ENCODE assay signal across 16 mouse cellular contexts in the genomic region with DNA sequence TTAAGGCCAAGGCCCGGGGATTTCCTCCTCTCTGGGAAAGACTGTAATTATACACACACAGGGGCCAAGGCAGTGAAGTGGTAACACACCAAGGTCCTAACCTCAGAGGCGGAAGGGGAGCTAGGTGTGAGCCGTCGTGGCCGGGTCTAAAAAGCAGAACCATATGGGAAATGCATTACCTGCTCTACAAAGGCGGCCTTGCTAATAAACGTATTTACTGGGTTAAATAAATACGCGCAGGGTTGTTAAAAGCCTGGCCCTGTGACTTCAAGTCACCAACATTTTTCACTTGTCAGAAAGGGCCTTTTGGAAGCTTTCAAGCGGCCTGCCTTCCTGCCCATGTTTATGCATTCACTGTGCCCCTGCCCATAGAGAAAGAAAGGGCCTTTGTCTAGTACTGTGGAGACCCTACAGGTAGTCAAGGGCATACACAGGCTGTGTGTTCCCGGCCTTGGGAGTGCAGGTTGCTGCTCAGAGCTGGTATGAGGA.
DNase-seq lines count a peak whose midpoint lies in the region; ATAC-seq and TF ChIP-seq lines count a peak whose summit lies in the region.
"Had no signal": no experiment of that assay in that cellular context is flagged by ENCODE, and none has a peak within 500 bp of the region (broad histone marks: within the 10 kb centered on the region; RNA-seq: fewer than 3 reads in every experiment).

No protein-coding gene starts in this region.

- H3K9ac ChIP-seq in hindbrain, embryonic 12.5 days = no peak overlapping the region
- H3K9ac ChIP-seq in hindbrain, embryonic 14.5 days = no peak overlapping the region
- no peak overlapping the region for H3K9ac ChIP-seq in lung, embryonic 16.5 days (ENCODE audit: low read length)
- no peak overlapping the region for H3K9ac ChIP-seq in lung, postnatal 0 days (replicated peaks; ENCODE audit: low read depth)
- H3K9ac ChIP-seq in limb, embryonic 14.5 days (ENCODE audit: low read depth, low read length, severe bottlenecking) = no peak overlapping the region

- no peaks in the 10 kb centered on the region for H3K9me3 ChIP-seq in hindbrain, embryonic 12.5 days (replicated peaks)
- H3K9me3 ChIP-seq in hindbrain, embryonic 14.5 days (ENCODE audit: control insufficient read depth, low read length) = no peaks in the 10 kb centered on the region
- no peaks in the 10 kb centered on the region for H3K9me3 ChIP-seq in lung, embryonic 16.5 days (ENCODE audit: control insufficient read depth, low read length)
- no peaks in the 10 kb centered on the region for H3K9me3 ChIP-seq in lung, postnatal 0 days (ENCODE audit: low read length)
- H3K9me3 ChIP-seq in limb, embryonic 14.5 days (ENCODE audit: control insufficient read depth, low read length) = no peaks in the 10 kb centered on the region

- DNase-seq in hindbrain, embryonic 14.5 days (ENCODE audit: low spot score) = no peak
- no peak for DNase-seq in lung, postnatal 0 days (ENCODE audit: low spot score)
- DNase-seq in embryo, embryonic 9.5 days (ENCODE audit: extremely low spot score) = peak; percentile 40
- peak; percentile 56 for DNase-seq in limb, embryonic 14.5 days (ENCODE audit: low spot score)
- DNase-seq in gastrocnemius, postnatal 14 days = no peak
- DNase-seq in cerebellum, adult 11 months = no peak
- DNase-seq: cerebellum, adult 11-12 months; heart, adult 2 months; layer of hippocampus, postnatal 36 days; liver; lung, adult 2 months; thymus, postnatal 25 days had no signal

- peak; percentile 57; the same call in 1 of the 2 replicates for ATAC-seq in hindbrain, embryonic 12.5 days (ENCODE audit: low FRiP score)
- no peak for ATAC-seq in hindbrain, embryonic 14.5 days (ENCODE audit: low FRiP score)
- ATAC-seq in lung, embryonic 16.5 days (ENCODE audit: low read depth) = peak; percentile 49
- no peak for ATAC-seq in lung, postnatal 0 days
- peak; percentile 66 for ATAC-seq in limb, embryonic 14.5 days (ENCODE audit: low FRiP score, low read depth)

- no peak for TF ChIP-seq EP300 in lung, postnatal 0 days (IDR thresholded peaks at IDR 0.05)

- peaks cover 27% of the 10 kb centered on the region for H3K4me1 ChIP-seq in hindbrain, embryonic 12.5 days
- H3K4me1 ChIP-seq in hindbrain, embryonic 14.5 days (replicated peaks; ENCODE audit: control insufficient read depth, insufficient read depth, low read length) = 0 out of 2 replicates have a peak, but pooled peaks cover 3% of the 10 kb centered on the region
- peaks cover 28% of the 10 kb centered on the region for H3K4me1 ChIP-seq in lung, embryonic 16.5 days (replicated peaks; ENCODE audit: control insufficient read depth, insufficient read depth, low read length)
- H3K4me1 ChIP-seq in lung, postnatal 0 days (ENCODE audit: insufficient read depth, low read depth, low read length) = peaks cover 6% of the 10 kb centered on the region; the same call in 1 of the 2 replicates
- H3K4me1 ChIP-seq in limb, embryonic 14.5 days (ENCODE audit: control insufficient read depth, insufficient read depth, low read length) = peaks cover 37% of the 10 kb centered on the region

- WGBS in hindbrain, embryonic 12.5 days = 32% methylated on average over 11 of the region's 11 CpGs
- 53% methylated on average over 11 of the region's 11 CpGs for WGBS in hindbrain, embryonic 14.5 days
- 42% methylated on average over 11 of the region's 11 CpGs for WGBS in lung, embryonic 16.5 days
- 46% methylated on average over 11 of the region's 11 CpGs for WGBS in lung, postnatal 0 days
- 10% methylated on average over 11 of the region's 11 CpGs for WGBS in limb, embryonic 14.5 days

- H3K4me2 ChIP-seq in hindbrain, embryonic 12.5 days (replicated peaks) = no peak overlapping the region
- no peak overlapping the region for H3K4me2 ChIP-seq in hindbrain, embryonic 14.5 days (replicated peaks)
- H3K4me2 ChIP-seq in lung, embryonic 16.5 days (ENCODE audit: low read depth, low read length) = no peak overlapping the region
- no peak overlapping the region for H3K4me2 ChIP-seq in lung, postnatal 0 days (replicated peaks; ENCODE audit: low read depth, low read length)
- H3K4me2 ChIP-seq in limb, embryonic 14.5 days (replicated peaks; ENCODE audit: low read depth, low read length, severe bottlenecking) = 0 out of 2 replicates have a peak overlapping the region, but pooled peaks have one; percentile 24
- H3K4me2 ChIP-seq: midbrain, embryonic 11.5 days had no signal

- no peaks in the 10 kb centered on the region for H3K27me3 ChIP-seq in hindbrain, embryonic 12.5 days
- no peaks in the 10 kb centered on the region for H3K27me3 ChIP-seq in hindbrain, embryonic 14.5 days (ENCODE audit: control insufficient read depth, insufficient read depth, low read length)
- H3K27me3 ChIP-seq in lung, embryonic 16.5 days (ENCODE audit: control insufficient read depth, insufficient read depth, low read depth, low read length) = no peaks in the 10 kb centered on the region
- no peaks in the 10 kb centered on the region for H3K27me3 ChIP-seq in lung, postnatal 0 days (replicated peaks; ENCODE audit: insufficient read depth, low read length)
- H3K27me3 ChIP-seq in limb, embryonic 14.5 days (ENCODE audit: control insufficient read depth, insufficient read depth, low read length) = no peaks in the 10 kb centered on the region

- intact Hi-C loops in gastrocnemius, postnatal 14 days (cut with DNase I; ENCODE audit: low total_unique reads) = no loop called here

- no peak for TF ChIP-seq CTCF in lung, postnatal 0 days (IDR thresholded peaks at IDR 0.05)

- H3K36me3 ChIP-seq in hindbrain, embryonic 12.5 days = no peaks in the 10 kb centered on the region
- no peaks in the 10 kb centered on the region for H3K36me3 ChIP-seq in hindbrain, embryonic 14.5 days (replicated peaks; ENCODE audit: control insufficient read depth, insufficient read depth)
- no peaks in the 10 kb centered on the region for H3K36me3 ChIP-seq in lung, embryonic 16.5 days (ENCODE audit: control insufficient read depth, insufficient read depth, low read length)
- no peaks in the 10 kb centered on the region for H3K36me3 ChIP-seq in lung, postnatal 0 days (ENCODE audit: insufficient read depth, low read length)
- no peaks in the 10 kb centered on the region for H3K36me3 ChIP-seq in limb, embryonic 14.5 days (ENCODE audit: control insufficient read depth, insufficient read depth, low read length)

- peak overlapping the region; percentile 2; the same call in 1 of the 2 replicates for H3K27ac ChIP-seq in hindbrain, embryonic 12.5 days
- no peak overlapping the region for H3K27ac ChIP-seq in hindbrain, embryonic 14.5 days
- peak overlapping the region; percentile 28; the same call in 1 of the 2 replicates for H3K27ac ChIP-seq in lung, embryonic 16.5 days (ENCODE audit: low read length)
- H3K27ac ChIP-seq in lung, postnatal 0 days (ENCODE audit: low read length) = no peak overlapping the region
- peak overlapping the region; percentile 28; the same call in 1 of the 2 replicates for H3K27ac ChIP-seq in limb, embryonic 14.5 days (replicated peaks; ENCODE audit: low read depth, low read length)
- H3K27ac ChIP-seq: heart, adult 2 months had no signal

- TF ChIP-seq POLR2A in limb, embryonic 14.5 days (IDR thresholded peaks at IDR 0.05; ENCODE audit: borderline replicate concordance, extremely low read depth, insufficient read depth, insufficient read length) = no peak

- H3K4me3 ChIP-seq in hindbrain, embryonic 12.5 days = no peak overlapping the region
- no peak overlapping the region for H3K4me3 ChIP-seq in hindbrain, embryonic 14.5 days (replicated peaks; ENCODE audit: low read length)
- no peak overlapping the region for H3K4me3 ChIP-seq in lung, embryonic 16.5 days (ENCODE audit: low read length)
- H3K4me3 ChIP-seq in lung, postnatal 0 days (ENCODE audit: low read depth, low read length) = no peak overlapping the region
- H3K4me3 ChIP-seq in limb, embryonic 14.5 days (replicated peaks; ENCODE audit: low read length) = no peak overlapping the region
- H3K4me3 ChIP-seq: heart, adult 2 months; myocyte had no signal

Comparison
In these comparisons a context has a peak if more than half of its experiments do, and no peak if none do; other contexts are left out.
1. ATAC-seq: peak in hindbrain, embryonic 12.5 days (single experiment), lung, embryonic 16.5 days (single experiment) and limb, embryonic 14.5 days (single experiment); none in hindbrain, embryonic 14.5 days (single experiment) and lung, postnatal 0 days (single experiment).
2. H3K27ac ChIP-seq: peak in hindbrain, embryonic 12.5 days (single experiment), lung, embryonic 16.5 days (single experiment) and limb, embryonic 14.5 days (single experiment); none in hindbrain, embryonic 14.5 days (single experiment) and lung, postnatal 0 days (single experiment).
3. DNase-seq: peak in embryo, embryonic 9.5 days (single experiment) and limb, embryonic 14.5 days (single experiment); none in hindbrain, embryonic 14.5 days (single experiment), lung, postnatal 0 days (single experiment), gastrocnemius, postnatal 14 days (single experiment) and cerebellum, adult 11 months (single experiment).